Mouse (Mus musculus) ES-E14 (cell line): Measurements from ENCODE around the gene Tceanc2. TPM values are rescaled to one million over a fixed set of nuclear protein-coding genes. Genes with fewer than 3 reads are reported as not detected.

Experiments used
- DNase-seq: peaks from one replicate; pipeline ENCODE4 v3.0.0-alpha.2; 2013; ENCODE audit warnings: low read depth, low spot score
- H3K27ac ChIP-seq: 2 replicates; pipeline ENCODE4 v1.5.1; 2012; ENCODE audit warnings: low read depth, mild to moderate bottlenecking, low read length, moderate library complexity, mixed read lengths; ENCODE audit not compliant: poor library complexity, insufficient read depth, severe bottlenecking
- H3K36me3 ChIP-seq: 2 replicates; pipeline ENCODE4 v1.6.1; 2012; ENCODE audit warnings: mild to moderate bottlenecking, low read length, moderate library complexity, mixed read lengths; ENCODE audit not compliant: control insufficient read depth, poor library complexity, insufficient read depth, severe bottlenecking
- H3K4me1 ChIP-seq, 2 experiments: fragments of 150-350 bp in 1 of 2; sonication (generic) in 1 of 2; 2 replicates each; pipeline ENCODE4 v1.6.1; 2012; ENCODE audit warnings: low read length in 2 of 2, mild to moderate bottlenecking in 1 of 2, mixed read lengths in 1 of 2; ENCODE audit not compliant: control insufficient read depth in 2 of 2, insufficient read depth in 2 of 2, poor library complexity in 1 of 2
- H3K4me3 ChIP-seq, 2 experiments: fragments of 150-350 bp in 1 of 2; sonication (generic) in 1 of 2; 2 replicates each; pipeline ENCODE4 v1.5.1; 2012; ENCODE audit warnings: low read length in 2 of 2, low read depth in 1 of 2, mild to moderate bottlenecking in 1 of 2, mixed read lengths in 1 of 2; ENCODE audit not compliant: insufficient read depth in 1 of 2, poor library complexity in 1 of 2, severe bottlenecking in 1 of 2
- H3K9ac ChIP-seq: 2 replicates; pipeline ENCODE4 v1.6.1; 2012; ENCODE audit warnings: low read depth, mild to moderate bottlenecking, low read length, mixed read lengths; ENCODE audit not compliant: poor library complexity, insufficient read depth, severe bottlenecking
- H3K9me3 ChIP-seq: fragments of 150-350 bp; sonication (generic); 2 replicates; pipeline ENCODE4 v1.6.1; 2012; ENCODE audit warnings: low read depth, mild to moderate bottlenecking, low read length; ENCODE audit not compliant: control insufficient read depth, insufficient read depth
- CHD2 ChIP-seq: IDR thresholded peaks from 2 replicates; pipeline ENCODE4 v1.6.1; 2014; ENCODE audit warnings: mild to moderate bottlenecking, low read depth, low read length, inconsistent platforms
- HCFC1 ChIP-seq: IDR thresholded peaks from 2 replicates; pipeline ENCODE4 v1.6.1; 2012; ENCODE audit warnings: low read length, inconsistent platforms, borderline replicate concordance; ENCODE audit not compliant: insufficient read depth
- MAFK ChIP-seq: IDR thresholded peaks from 2 replicates; pipeline ENCODE4 v1.6.1; 2014; ENCODE audit warnings: mild to moderate bottlenecking, low read depth, low read length, inconsistent platforms; ENCODE audit not compliant: insufficient read depth
- ZC3H11A ChIP-seq: IDR thresholded peaks from 2 replicates; pipeline ENCODE4 v1.6.1; 2012; ENCODE audit warnings: low read depth, mild to moderate bottlenecking, inconsistent platforms, low read length, borderline replicate concordance
- ZNF384 ChIP-seq: IDR thresholded peaks from 2 replicates; pipeline ENCODE4 v1.6.1; 2012; ENCODE audit warnings: low read depth, low read length, inconsistent platforms
- in situ Hi-C, 2 experiments: fragments of 600-800 bp; cut with MboI; formaldehyde crosslinking; loops; one replicate each; pipeline ENCODE4 v1.15.1; 2025; ENCODE audit warnings: low sequenced_read_pairs in 2 of 2, inconsistent platforms in 1 of 2; ENCODE audit not compliant: unreplicated experiment in 2 of 2
- total RNA-seq: library from RNA; depleted of rRNA; stranded (reverse); fragments of 300-350 nt; gene quantifications from 2 replicates; pipeline ENCODE4 v1.2.3, GENCODE M21; 2012

Gene Tceanc2
- total RNA-seq, 1 experiment = 7.1 TPM

GRCm38 (mm10) chr4:107102220-107102619 is 76.7 kb downstream of the Tceanc2 start:
- in situ Hi-C loops = no loop called here
- Histone ChIP-seq H3K4me1 (peaks cover 1 to 5% of the 10 kb centered on the region in 2 experiments; a peak in 1 of 4 replicates), H3K27ac (no peak overlapping the region), H3K9me3 (no peaks in the 10 kb centered on the region), H3K9ac (no peak overlapping the region), H3K36me3 (no peaks in the 10 kb centered on the region), H3K4me3 (no peak overlapping the region)
- DNase-seq = no peak
- no peak for TF ChIP-seq HCFC1
- TF ChIP-seq CHD2 = no peak
- no peak for TF ChIP-seq ZNF384
- TF ChIP-seq MAFK = no peak
- no peak for TF ChIP-seq ZC3H11A

GRCm38 (mm10) chr4:107098791-107099525 is 80.0 kb downstream of the Tceanc2 start:
- peaks cover 1 to 14% of the 10 kb centered on the region in 2 experiments; a peak in 3 of 4 replicates for H3K4me1 ChIP-seq

GRCm38 (mm10) chr4:107098375-107098774 is 80.5 kb downstream of the Tceanc2 start:
- H3K9ac ChIP-seq = no peak overlapping the region
- H3K9me3 ChIP-seq = no peaks in the 10 kb centered on the region
- H3K36me3 ChIP-seq = no peaks in the 10 kb centered on the region
- H3K4me1 ChIP-seq = peaks cover 1 to 15% of the 10 kb centered on the region in 2 experiments; a peak in 3 of 4 replicates
- DNase-seq = no peak
- in situ Hi-C loops = no loop called here
- H3K27ac ChIP-seq = no peak overlapping the region
- no peak overlapping the region for H3K4me3 ChIP-seq
- no peak; the same call in 1 of the 2 replicates for TF ChIP-seq ZNF384
- no peak for TF ChIP-seq MAFK
- no peak for TF ChIP-seq HCFC1
- no peak for TF ChIP-seq ZC3H11A
- no peak for TF ChIP-seq CHD2

More at GRCm38 (mm10) chr4:107098791-107099525, 80.0 kb downstream of the Tceanc2 start:
- TF ChIP-seq HCFC1 (no peak), MAFK (no peak), ZC3H11A (no peak), CHD2 (no peak), ZNF384 (no peak)
- Histone ChIP-seq H3K9me3 (no peaks in the 10 kb centered on the region), H3K27ac (no peak overlapping the region), H3K9ac (no peak overlapping the region), H3K36me3 (no peaks in the 10 kb centered on the region), H3K4me3 (no peak overlapping the region)
- DNase-seq = no peak
- in situ Hi-C loops = no loop called here

GRCm38 (mm10) chr4:107097871-107098270 is 81.0 kb downstream of the Tceanc2 start:
- H3K4me1 ChIP-seq = peaks cover 1 to 15% of the 10 kb centered on the region in 2 experiments; a peak in 3 of 4 replicates
- no peaks in the 10 kb centered on the region for H3K9me3 ChIP-seq
- DNase-seq = no peak
- H3K36me3 ChIP-seq = no peaks in the 10 kb centered on the region
- peak overlapping the region; percentile 8; the same call in 1 of the 2 replicates for H3K9ac ChIP-seq
- in situ Hi-C loops = no loop called here
- H3K4me3 ChIP-seq = 0 out of 4 replicates have a peak overlapping the region, but pooled peaks of 1 of the 2 experiments have one; percentile 3
- no peak overlapping the region for H3K27ac ChIP-seq
- TF ChIP-seq ZC3H11A (no peak), ZNF384 (peak; percentile 42; the same call in 1 of the 2 replicates)
